Mouse (Mus musculus) heart, embryonic 12.5 days (tissue): ENCODE data around the gene P2rx7. TPM values are rescaled to one million over a fixed set of nuclear protein-coding genes. Genes with fewer than 3 reads are reported as not detected.
"Not testable (repeated sequence)": the region's sequence is repeated elsewhere in the genome, so short reads cannot be mapped to it uniquely, and the experiment has no call there.

Experiments used
- ATAC-seq: fragments of 200-750 bp; cut with Nextera tagmentation; 2 replicates; pipeline ENCODE4 v1.8.0; 2017; ENCODE audit warnings: moderate TSS enrichment, moderate library complexity; ENCODE audit not compliant: insufficient number of reproducible peaks, low FRiP score
- H3K27ac ChIP-seq: fragments of 300-500 bp; sonication (generic); 2 replicates; pipeline ENCODE4 v1.5.1; 2016; ENCODE audit warnings: mild to moderate bottlenecking, moderate library complexity; ENCODE audit not compliant: poor library complexity, severe bottlenecking
- H3K27me3 ChIP-seq: fragments of 300-500 bp; sonication (generic); replicated peaks from 2 replicates; pipeline ENCODE4 v1.6.1; 2016; ENCODE audit warnings: mild to moderate bottlenecking, moderate library complexity
- H3K36me3 ChIP-seq: fragments of 300-500 bp; sonication (generic); 2 replicates; pipeline ENCODE4 v1.6.1; 2016; ENCODE audit warnings: mild to moderate bottlenecking, moderate library complexity
- H3K4me1 ChIP-seq: fragments of 300-500 bp; sonication (generic); replicated peaks from 2 replicates; pipeline ENCODE4 v1.6.1; 2016; ENCODE audit warnings: mild to moderate bottlenecking
- H3K4me2 ChIP-seq: fragments of 300-500 bp; sonication (generic); 2 replicates; pipeline ENCODE4 v1.6.1; 2016; ENCODE audit warnings: mild to moderate bottlenecking, moderate library complexity
- H3K4me3 ChIP-seq: fragments of 300-500 bp; sonication (generic); 2 replicates; pipeline ENCODE4 v1.5.1; 2016; ENCODE audit warnings: mild to moderate bottlenecking
- H3K9ac ChIP-seq: fragments of 300-500 bp; sonication (generic); 2 replicates; pipeline ENCODE4 v1.6.1; 2016; ENCODE audit warnings: mild to moderate bottlenecking, moderate library complexity
- H3K9me3 ChIP-seq: fragments of 300-500 bp; sonication (generic); replicated peaks from 2 replicates; pipeline ENCODE4 v1.6.1; 2016; ENCODE audit warnings: mild to moderate bottlenecking, moderate library complexity
- WGBS: fragments of 180-500 bp; shearing (Covaris S2); methylation state at CpG from one replicate; pipeline ENCODE4 v1.1.7; 2016; 5-methylcytosine and 5-hydroxymethylcytosine counted together
- polyA plus RNA-seq: library from polyadenylated mRNA; unstranded; fragments of >200 nt; fragmentation: Nextera tagmentation; extraction: Ambion mirVana; gene quantifications from 2 replicates; pipeline ENCODE4 v1.2.1, GENCODE M21; 2016

The P2rx7 gene
- polyA plus RNA-seq, 1 experiment from 2014 or later = 0.91 TPM

- ATAC-seq = no peak
- Histone ChIP-seq H3K36me3 (no peaks in the 10 kb centered on the region), H3K4me3 (no peak overlapping the region), H3K4me1 (peaks cover 13% of the 10 kb centered on the region), H3K9me3 (no peaks in the 10 kb centered on the region), H3K27me3 (0 out of 2 replicates have a peak, but pooled peaks cover 2% of the 10 kb centered on the region), H3K4me2 (no peak overlapping the region), H3K9ac (no peak overlapping the region), H3K27ac (no peak overlapping the region)
- 51% methylated on average over 5 of the region's 5 CpGs for WGBS
These were observed 21.3 kb downstream of the P2rx7 start for GRCm38 (mm10) chr5:122665036-122665435.

GRCm38 (mm10) chr5:122668981-122669897, 25.5 kb downstream of the P2rx7 start:
- Histone ChIP-seq H3K9me3 (no peaks in the 10 kb centered on the region), H3K27ac (no peak overlapping the region), H3K4me1 (0 out of 2 replicates have a peak, but pooled peaks cover 5% of the 10 kb centered on the region), H3K4me2 (no peak overlapping the region), H3K4me3 (no peak overlapping the region), H3K36me3 (no peaks in the 10 kb centered on the region), H3K9ac (no peak overlapping the region), H3K27me3 (0 out of 2 replicates have a peak, but pooled peaks cover 2% of the 10 kb centered on the region)
- no peak for ATAC-seq
- WGBS = 75% methylated on average over 15 of the region's 15 CpGs

- ATAC-seq, H3K9me3 ChIP-seq, H3K27ac ChIP-seq, H3K36me3 ChIP-seq, H3K4me3 ChIP-seq, H3K4me1 ChIP-seq, H3K9ac ChIP-seq, H3K4me2 ChIP-seq, H3K27me3 ChIP-seq: not testable (repeated sequence)
- 73% methylated on average over 7 of the region's 7 CpGs for WGBS
These were observed 27.9 kb downstream of the P2rx7 start for GRCm38 (mm10) chr5:122671641-122672040.

GRCm38 (mm10) chr5:122672298-122672697, 28.6 kb downstream of the P2rx7 start:
- H3K27ac ChIP-seq = no peak overlapping the region
- no peaks in the 10 kb centered on the region for H3K9me3 ChIP-seq
- H3K9ac ChIP-seq = no peak overlapping the region
- no peak for ATAC-seq
- H3K36me3 ChIP-seq = no peaks in the 10 kb centered on the region
- 0 out of 2 replicates have a peak, but pooled peaks cover 2% of the 10 kb centered on the region for H3K27me3 ChIP-seq
- WGBS = 81% methylated on average over 5 of the region's 5 CpGs
- H3K4me2 ChIP-seq = no peak overlapping the region
- H3K4me3 ChIP-seq = no peak overlapping the region
- 0 out of 2 replicates have a peak, but pooled peaks cover 5% of the 10 kb centered on the region for H3K4me1 ChIP-seq

GRCm38 (mm10) chr5:122676002-122676401, 32.3 kb downstream of the P2rx7 start:
- no peak for ATAC-seq
- 73% methylated on average over 8 of the region's 8 CpGs for WGBS
- H3K4me2 ChIP-seq = no peak overlapping the region

GRCm38 (mm10) chr5:122677983-122678382, 34.3 kb downstream of the P2rx7 start:
- Histone ChIP-seq H3K27ac (no peak overlapping the region), H3K36me3 (no peaks in the 10 kb centered on the region), H3K4me1 (no peaks in the 10 kb centered on the region), H3K9me3 (no peaks in the 10 kb centered on the region), H3K4me2 (no peak overlapping the region), H3K27me3 (no peaks in the 10 kb centered on the region), H3K4me3 (no peak overlapping the region), H3K9ac (no peak overlapping the region)
- ATAC-seq = no peak
- WGBS = 91% methylated on average over 9 of the region's 9 CpGs

More at GRCm38 (mm10) chr5:122676002-122676401, 32.3 kb downstream of the P2rx7 start:
- no peak overlapping the region for H3K27ac ChIP-seq
- H3K27me3 ChIP-seq = no peaks in the 10 kb centered on the region
- H3K9ac ChIP-seq = no peak overlapping the region
- no peak overlapping the region for H3K4me3 ChIP-seq
- no peaks in the 10 kb centered on the region for H3K9me3 ChIP-seq
- H3K36me3 ChIP-seq = no peaks in the 10 kb centered on the region
- H3K4me1 ChIP-seq = no peaks in the 10 kb centered on the region

GRCm38 (mm10) chr5:122679881-122680280, 36.2 kb downstream of the P2rx7 start:
- H3K36me3 ChIP-seq = no peaks in the 10 kb centered on the region
- H3K9me3 ChIP-seq = no peaks in the 10 kb centered on the region
- H3K4me2 ChIP-seq = no peak overlapping the region
- no peak overlapping the region for H3K27ac ChIP-seq
- H3K4me3 ChIP-seq = no peak overlapping the region
- WGBS = 74% methylated on average over 8 of the region's 8 CpGs
- H3K9ac ChIP-seq = no peak overlapping the region
- no peak for ATAC-seq
- no peaks in the 10 kb centered on the region for H3K4me1 ChIP-seq
- no peaks in the 10 kb centered on the region for H3K27me3 ChIP-seq

- no peaks in the 10 kb centered on the region for H3K9me3 ChIP-seq
- ATAC-seq = no peak
- no peaks in the 10 kb centered on the region for H3K4me1 ChIP-seq
- no peaks in the 10 kb centered on the region for H3K27me3 ChIP-seq
- no peaks in the 10 kb centered on the region for H3K36me3 ChIP-seq
- 79% methylated on average over 12 of the region's 12 CpGs for WGBS
- H3K4me3 ChIP-seq = no peak overlapping the region
- H3K9ac ChIP-seq = no peak overlapping the region
- H3K4me2 ChIP-seq = no peak overlapping the region
- no peak overlapping the region for H3K27ac ChIP-seq
These were observed 37.6 kb downstream of the P2rx7 start for GRCm38 (mm10) chr5:122681276-122681675.

- H3K9me3 ChIP-seq = no peaks in the 10 kb centered on the region
- no peak overlapping the region for H3K4me2 ChIP-seq
- no peak overlapping the region for H3K9ac ChIP-seq
- H3K4me1 ChIP-seq = no peaks in the 10 kb centered on the region
- H3K4me3 ChIP-seq = no peak overlapping the region
- no peak for ATAC-seq
- 69% methylated on average over 10 of the region's 10 CpGs for WGBS
- no peaks in the 10 kb centered on the region for H3K36me3 ChIP-seq
- H3K27me3 ChIP-seq = no peaks in the 10 kb centered on the region
- H3K27ac ChIP-seq = no peak overlapping the region
These were observed 40.2 kb downstream of the P2rx7 start for GRCm38 (mm10) chr5:122683926-122684325.

GRCm38 (mm10) chr5:122687391-122687790, 43.7 kb downstream of the P2rx7 start:
- Histone ChIP-seq H3K9ac (no peak overlapping the region), H3K9me3 (0 out of 2 replicates have a peak, but pooled peaks cover 5% of the 10 kb centered on the region), H3K4me3 (no peak overlapping the region), H3K4me1 (no peaks in the 10 kb centered on the region), H3K27me3 (no peaks in the 10 kb centered on the region), H3K27ac (no peak overlapping the region), H3K36me3 (no peaks in the 10 kb centered on the region), H3K4me2 (no peak overlapping the region)
- WGBS = 73% methylated on average over 4 of the region's 4 CpGs
- no peak for ATAC-seq

- no peak overlapping the region for H3K4me2 ChIP-seq
- no peak overlapping the region for H3K9ac ChIP-seq
- H3K4me1 ChIP-seq = 0 out of 2 replicates have a peak, but pooled peaks cover 3% of the 10 kb centered on the region
- no peaks in the 10 kb centered on the region for H3K27me3 ChIP-seq
- no peak overlapping the region for H3K27ac ChIP-seq
- 87% methylated on average over 7 of the region's 7 CpGs for WGBS
- no peaks in the 10 kb centered on the region for H3K36me3 ChIP-seq
- 0 out of 2 replicates have a peak, but pooled peaks cover 5% of the 10 kb centered on the region for H3K9me3 ChIP-seq
- ATAC-seq = no peak
- H3K4me3 ChIP-seq = no peak overlapping the region
These were observed 45.4 kb downstream of the P2rx7 start for GRCm38 (mm10) chr5:122689153-122689552.
